Mouse (Mus musculus): ENCODE results near the gene Arrdc3.

The Arrdc3 gene

GRCm38 (mm10) chr13:80921593-80922327, 38.6 kb downstream of the Arrdc3 start:
- DNase-seq = no peak

GRCm38 (mm10) chr13:80928187-80928586, 45.0 kb downstream of the Arrdc3 start:
- DNase-seq = no peak

- no peak for DNase-seq
These were observed 46.8 kb downstream of the Arrdc3 start for GRCm38 (mm10) chr13:80930030-80930429.

GRCm38 (mm10) chr13:80932816-80933402, 49.7 kb downstream of the Arrdc3 start:
- no peak for DNase-seq

GRCm38 (mm10) chr13:80936426-80936825, 53.2 kb downstream of the Arrdc3 start:
- DNase-seq = no peak

GRCm38 (mm10) chr13:80939228-80939627, 56.0 kb downstream of the Arrdc3 start:
- DNase-seq = no peak

- DNase-seq = no peak
These were observed 56.7 kb downstream of the Arrdc3 start for GRCm38 (mm10) chr13:80939866-80940265.

GRCm38 (mm10) chr13:80940421-80940820, 57.2 kb downstream of the Arrdc3 start:
- DNase-seq = peak in 1 of 2 experiments; percentile 14

- no peak for DNase-seq
These were observed 57.9 kb downstream of the Arrdc3 start for GRCm38 (mm10) chr13:80940860-80941630.

GRCm38 (mm10) chr13:80944532-80944931, 61.3 kb downstream of the Arrdc3 start:
- DNase-seq = no peak
